Mouse (Mus musculus) lung, postnatal 0 days (tissue): ENCODE results near the gene Tnk2.

Experiments used
- CTCF ChIP-seq: IDR thresholded peaks from 2 replicates; pipeline ENCODE4 v1.5.1; 2016; ENCODE audit warnings: antibody characterized with exemption, mild to moderate bottlenecking
- EP300 ChIP-seq: IDR thresholded peaks from 2 replicates; pipeline ENCODE4 v1.6.1; 2016; ENCODE audit warnings: antibody characterized with exemption, mild to moderate bottlenecking, control low read depth

DNA sequence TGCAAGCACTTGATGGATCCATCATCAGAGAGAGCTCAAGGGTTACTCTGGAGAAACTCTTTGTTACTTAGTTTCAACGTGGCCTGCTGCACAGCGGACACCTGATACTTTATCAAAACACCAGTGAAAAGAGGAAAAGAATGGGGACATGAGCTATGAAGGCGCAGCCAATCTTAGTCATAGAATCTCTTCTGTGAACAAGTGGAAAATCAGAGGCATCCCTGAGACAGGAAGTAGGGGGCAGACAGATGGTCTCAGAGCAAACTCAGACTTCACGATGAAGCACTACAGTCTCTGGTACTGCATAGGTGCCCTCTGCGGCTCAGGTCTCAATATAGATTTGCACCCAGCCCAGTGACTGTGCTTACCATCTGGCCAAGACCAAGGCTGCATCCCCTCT lies 49.0 kb upstream of the Tnk2 start:
- no peak for TF ChIP-seq CTCF
- TF ChIP-seq EP300, result no peak
